Mouse (Mus musculus) left cerebral cortex, adult 2 months (tissue): ENCODE results near the gene Cacna1i. TPM values are rescaled to one million over a fixed set of nuclear protein-coding genes. Genes with fewer than 3 reads are reported as not detected.
A peak's percentile ranks its signal among the peaks of the same experiment; 100 is the strongest.

Source experiments
- DNase-seq, 2 experiments: peaks; one replicate each; pipeline ENCODE4 v3.0.0; 2021 to 2022; ENCODE audit warnings: low spot score in 2 of 2, mixed read lengths in 1 of 2; ENCODE audit errors: extremely low spot score in 1 of 2
- H3K27ac ChIP-seq: fragments of 200-600 bp; 2 replicates; pipeline ENCODE4 v1.8.1; 2022
- H3K4me3 ChIP-seq: fragments of 200-600 bp; 2 replicates; pipeline ENCODE4 v1.8.1; 2022
- CTCF ChIP-seq: fragments of 200-600 bp; IDR thresholded peaks from 2 replicates; pipeline ENCODE4 v1.8.1; 2022; ENCODE audit warnings: antibody characterized with exemption, mild to moderate bottlenecking, moderate library complexity
- intact Hi-C: fragments of 180-260 bp; cut with DNase I; formaldehyde crosslinking; loops from one replicate; pipeline ENCODE4 v1.15.1; 2025
- total RNA-seq, 2 experiments: library from RNA; stranded (reverse); gene quantifications; 2 replicates each; pipeline ENCODE4 v1.2.3; 2021

Gene Cacna1i
- total RNA-seq, 2 experiments from 2014 or later, result 72.7 to 75.9 TPM

GRCm38 (mm10) chr15:80415132-80415531 is 128.1 kb downstream of the Cacna1i start:
- no peak for TF ChIP-seq CTCF
- no peak for DNase-seq
- intact Hi-C loops, result loop anchor here (5.0 kb wide), 2 partner anchors 72 to 217 kb away; no protein-coding TSS in a partner anchor
- Histone ChIP-seq H3K27ac (no peak overlapping the region), H3K4me3 (no peak overlapping the region)

- DNase-seq, result no peak
- intact Hi-C loops, result loop anchor here (5.0 kb wide), 2 partner anchors 70 to 215 kb away; no protein-coding TSS in a partner anchor
- Histone ChIP-seq H3K4me3 (no peak overlapping the region), H3K27ac (no peak overlapping the region)
- no peak for TF ChIP-seq CTCF
Observed at GRCm38 (mm10) chr15:80417066-80417465, 130.0 kb downstream of the Cacna1i start.

- intact Hi-C loops, result loop anchor here (5.0 kb wide), 2 partner anchors 69 to 214 kb away; no protein-coding TSS in a partner anchor
- no peak overlapping the region for H3K27ac ChIP-seq
- no peak overlapping the region for H3K4me3 ChIP-seq
- no peak for TF ChIP-seq CTCF
- DNase-seq, result no peak
Observed at GRCm38 (mm10) chr15:80418146-80418545, 131.1 kb downstream of the Cacna1i start.

DNA sequence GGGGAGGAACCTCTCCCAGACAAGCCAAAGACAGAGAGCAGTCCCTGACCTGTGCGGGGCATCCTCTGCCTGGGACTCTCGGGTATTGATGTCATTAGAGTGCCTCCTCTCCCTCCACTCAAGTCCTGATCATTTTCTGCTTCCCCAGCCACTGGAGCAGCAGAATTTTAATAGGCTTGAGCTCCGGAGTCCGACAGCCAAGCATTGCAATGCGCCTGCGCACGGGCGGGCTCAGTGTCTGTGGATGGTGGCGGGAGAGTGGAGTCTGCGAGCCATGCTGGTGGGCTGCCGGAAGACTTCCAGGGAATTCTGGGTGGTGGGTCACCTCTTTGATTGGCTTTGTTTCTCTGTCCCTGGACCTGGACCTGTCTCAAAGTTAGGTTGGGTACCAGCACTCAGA is 143.3 kb downstream of the Cacna1i start:
- Histone ChIP-seq H3K4me3 (peak overlapping the region; percentile 34; the same call in 1 of the 2 replicates), H3K27ac (no peak overlapping the region)
- intact Hi-C loops, result no loop called here
- peak in 1 of 2 experiments; percentile 26 for DNase-seq
- no peak for TF ChIP-seq CTCF

DNA sequence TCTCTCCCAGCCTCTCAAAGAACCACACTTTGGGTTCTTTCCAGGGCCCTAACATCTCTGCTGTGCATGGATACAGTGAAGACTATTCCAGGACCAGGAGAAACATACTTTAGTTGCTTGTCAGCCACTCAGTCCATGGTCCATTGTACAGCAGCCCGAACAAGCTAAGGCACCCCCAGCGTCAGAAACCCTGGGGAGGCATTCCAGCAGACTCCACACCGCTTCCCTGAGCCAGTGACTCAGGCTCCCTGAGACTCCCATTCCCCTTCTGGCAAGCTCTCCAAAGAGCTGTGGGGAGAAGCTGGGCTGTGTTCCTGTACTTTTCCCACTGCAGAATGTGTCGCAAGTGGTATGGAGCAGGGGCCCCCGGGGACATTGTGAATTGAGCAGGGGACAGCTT is 149.9 kb downstream of the Cacna1i start:
- no peak for DNase-seq
- Histone ChIP-seq H3K4me3 (no peak overlapping the region), H3K27ac (no peak overlapping the region)
- TF ChIP-seq CTCF, result no peak
- intact Hi-C loops, result no loop called here

GRCm38 (mm10) chr15:80437996-80438395 is 151.0 kb downstream of the Cacna1i start:
- DNase-seq, result no peak
- no peak for TF ChIP-seq CTCF
- intact Hi-C loops, result no loop called here
- Histone ChIP-seq H3K4me3 (no peak overlapping the region), H3K27ac (no peak overlapping the region)

GRCm38 (mm10) chr15:80438423-80438822 is 151.4 kb downstream of the Cacna1i start:
- no peak for TF ChIP-seq CTCF
- no peak overlapping the region for H3K4me3 ChIP-seq
- H3K27ac ChIP-seq, result no peak overlapping the region
- intact Hi-C loops, result no loop called here
- no peak for DNase-seq

- no peak overlapping the region for H3K27ac ChIP-seq
- H3K4me3 ChIP-seq, result no peak overlapping the region
- TF ChIP-seq CTCF, result no peak
- DNase-seq, result no peak
- intact Hi-C loops, result no loop called here
Observed at GRCm38 (mm10) chr15:80440195-80440594, 153.2 kb downstream of the Cacna1i start.

DNA sequence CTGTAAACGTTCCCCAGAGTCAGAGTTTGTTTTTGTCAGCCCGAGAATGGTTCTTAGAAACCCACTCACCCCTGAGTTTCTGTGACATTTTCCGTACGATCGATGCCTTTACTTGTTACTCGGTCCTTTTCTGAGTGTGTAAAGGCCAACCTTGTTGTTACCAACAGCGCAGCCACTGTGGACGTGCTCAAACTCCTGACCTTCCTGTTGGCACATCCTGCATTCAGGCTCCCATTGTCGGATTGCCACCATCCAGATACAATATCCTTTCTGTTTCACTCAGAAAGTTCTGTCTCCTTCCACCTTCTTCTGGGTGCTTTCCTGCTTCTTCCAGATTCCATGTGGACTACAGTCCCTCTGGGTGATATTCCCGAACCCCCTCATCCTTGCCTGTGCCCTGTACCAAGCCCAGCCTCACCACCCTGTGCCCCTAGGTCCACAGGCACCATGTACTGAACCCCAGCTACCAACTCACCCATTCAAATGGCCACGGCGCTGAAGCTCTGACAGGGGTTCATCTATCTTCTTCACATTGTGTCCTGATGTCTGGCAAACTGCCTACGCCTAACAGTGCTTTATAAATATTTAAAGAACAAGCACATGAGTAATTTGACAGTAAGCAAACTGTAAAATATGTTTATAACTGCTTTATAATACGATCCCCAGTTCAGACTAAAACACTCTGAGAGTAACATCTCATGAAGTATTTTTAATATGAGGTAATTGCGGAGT is 159.1 kb downstream of the Cacna1i start:
- TF ChIP-seq CTCF, result no peak
- Histone ChIP-seq H3K4me3 (no peak overlapping the region), H3K27ac (no peak overlapping the region)
- DNase-seq, result no peak
- intact Hi-C loops, result no loop called here

Other genes with a start within 250 kb of the Cacna1i start
- 100 to 1,000 TPM; 429 to 434 TPM for gene Syngr1, start 195.9 kb upstream of the Cacna1i start, total RNA-seq
- 100 to 1,000 TPM; 439 to 468 TPM for gene Rpl3, start 195.4 kb upstream of the Cacna1i start, total RNA-seq
- 10 to 100 TPM; 23.7 to 26.4 TPM for gene Tab1, start 154.1 kb upstream of the Cacna1i start, total RNA-seq
- 100 to 1,000 TPM; 119 to 129 TPM for gene Mgat3, start 113.5 kb upstream of the Cacna1i start, total RNA-seq
- gene Mief1, start 53.2 kb upstream of the Cacna1i start, total RNA-seq, result 10 to 100 TPM; 32.3 to 33.9 TPM
- gene AC140267.1, start 51.4 kb upstream of the Cacna1i start, total RNA-seq, result 10 to 100 TPM; 20.0 to 28.1 TPM
- 100 to 1,000 TPM; 119 to 120 TPM for gene Atf4, start 32.1 kb upstream of the Cacna1i start, total RNA-seq
- gene Rps19bp1, start 22.9 kb upstream of the Cacna1i start, total RNA-seq, result 10 to 100 TPM; 38.3 to 42.0 TPM